In genomic region chr13:103940796-103941195, GRCm38 (mm10) we compare ENCODE assay signal across 20 mouse cellular contexts. TPM values are rescaled to one million over a fixed set of nuclear protein-coding genes. Genes with fewer than 3 reads are reported as not detected.
DNase-seq lines count a peak whose midpoint lies in the region; ATAC-seq and TF ChIP-seq lines count a peak whose summit lies in the region.
"Had no signal": no experiment of that assay in that cellular context is flagged by ENCODE, and none has a peak within 500 bp of the region (broad histone marks: within the 10 kb centered on the region; RNA-seq: fewer than 3 reads in every experiment).

No protein-coding gene starts in this region.

- H3K27me3 ChIP-seq in kidney, postnatal 0 days (ENCODE audit: insufficient read depth, low read length), result no peaks in the 10 kb centered on the region
- H3K27me3 ChIP-seq: embryonic facial prominence, embryonic 15.5 days; hindbrain, embryonic 12.5 days had no signal

- no peaks in the 10 kb centered on the region for H3K9me3 ChIP-seq in kidney, postnatal 0 days (replicated peaks; ENCODE audit: low read length)
- H3K9me3 ChIP-seq: embryonic facial prominence, embryonic 15.5 days; forebrain, embryonic 10.5 days; heart, embryonic 10.5 days; hindbrain, embryonic 12.5 days had no signal

- no peak for TF ChIP-seq CTCF in kidney, postnatal 0 days (IDR thresholded peaks at IDR 0.05; ENCODE audit: low read depth)

- H3K36me3 ChIP-seq in kidney, postnatal 0 days (ENCODE audit: insufficient read depth, low read length), result no peaks in the 10 kb centered on the region
- H3K36me3 ChIP-seq: embryonic facial prominence, embryonic 15.5 days; forebrain, embryonic 10.5 days; heart, embryonic 10.5 days; hindbrain, embryonic 12.5 days had no signal

- no peak overlapping the region for H3K9ac ChIP-seq in kidney, postnatal 0 days (ENCODE audit: low read depth, low read length)
- H3K9ac ChIP-seq: embryonic facial prominence, embryonic 15.5 days; hindbrain, embryonic 12.5 days had no signal

- peak; percentile 13 for DNase-seq in kidney, adult 18-20 months
- DNase-seq in kidney, adult 8-10 months, result peak; percentile 49 to 60
- peak; percentile 37 for DNase-seq in kidney, postnatal 0 days (ENCODE audit: low spot score)
- peak; percentile 36 to 64 for DNase-seq in kidney, postnatal 36 days
- no peak for DNase-seq in heart, adult 11 months
- no peak for DNase-seq in B cell, adult 2 months
- DNase-seq: adrenal gland, adult 8-10 months; adrenal gland, postnatal 36 days; cerebellum, adult 2 months; cerebellum, postnatal 10 days; gastrocnemius, postnatal 36 days; heart, adult 18-20 months; heart, postnatal 10 days; heart, postnatal 4 days had no signal

- WGBS in kidney, postnatal 0 days, result 53% methylated on average over 2 of the region's 2 CpGs

- ATAC-seq in kidney, postnatal 0 days (replicated peaks; ENCODE audit: low FRiP score, low read depth), result peak; percentile 90
- ATAC-seq: forebrain, embryonic 14.5 days had no signal

- H3K4me1 ChIP-seq in kidney, postnatal 0 days (replicated peaks; ENCODE audit: insufficient read depth, low read length), result no peaks in the 10 kb centered on the region
- H3K4me1 ChIP-seq: embryonic facial prominence, embryonic 15.5 days; forebrain, embryonic 10.5 days; heart, embryonic 10.5 days; hindbrain, embryonic 12.5 days had no signal

- H3K4me2 ChIP-seq in kidney, postnatal 0 days (ENCODE audit: low read length), result no peak overlapping the region
- H3K4me2 ChIP-seq: embryonic facial prominence, embryonic 15.5 days; hindbrain, embryonic 12.5 days had no signal

- no peak overlapping the region for H3K27ac ChIP-seq in kidney, postnatal 0 days
- H3K27ac ChIP-seq: embryonic facial prominence, embryonic 15.5 days; forebrain, embryonic 10.5 days; heart, embryonic 10.5 days; hindbrain, embryonic 12.5 days had no signal

- H3K4me3 ChIP-seq in kidney, postnatal 0 days (replicated peaks; ENCODE audit: low read depth, low read length), result no peak overlapping the region
- H3K4me3 ChIP-seq: embryonic facial prominence, embryonic 15.5 days; erythroblast, embryonic 14.5 days; forebrain, embryonic 10.5 days; heart, embryonic 10.5 days; hindbrain, embryonic 12.5 days had no signal

RNA-seq across cellular contexts. Expression of gene Erbin, which starts 20.5 kb away (rescaled TPM):
- polyA plus RNA-seq in kidney, postnatal 0 days (2015; fragmentation: Nextera tagmentation; extraction: Ambion mirVana), result 24.7 and 25.9 TPM in 2 replicates

Comparison
In these comparisons a context has a peak if more than half of its experiments do, and no peak if none do; other contexts are left out.
1. DNase-seq: peak in kidney, adult 18-20 months (single experiment), kidney, adult 8-10 months (2 of 2), kidney, postnatal 0 days (single experiment) and kidney, postnatal 36 days (2 of 2); none in heart, adult 11 months (single experiment) and B cell, adult 2 months (0 of 2).